Mouse (Mus musculus) Muller cell, postnatal 12 days (primary cell): Measurements from ENCODE around the gene Uck2.

ENCODE experiments used
- DNase-seq: peaks from one replicate; pipeline ENCODE4 v3.0.0-alpha.2; 2015; ENCODE audit errors: inconsistent ontology term

The Uck2 gene

DNA sequence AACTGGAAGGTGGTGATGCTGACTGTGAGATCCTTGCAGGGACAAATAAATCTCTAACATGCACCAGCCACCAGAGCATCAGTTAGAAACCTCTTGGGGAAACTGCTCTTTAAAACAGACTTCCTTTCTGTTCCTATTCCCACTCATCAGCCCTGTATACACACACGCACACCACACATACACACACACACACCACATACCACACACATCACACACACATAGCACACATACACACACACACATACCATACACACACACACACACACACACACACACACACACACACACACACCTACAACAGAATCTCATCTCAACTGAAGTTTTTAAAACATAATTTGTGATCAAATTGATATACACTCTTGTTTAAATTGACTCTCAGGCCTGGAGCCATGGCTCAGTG is 72.4 kb downstream of the Uck2 start:
- DNase-seq: no peak

- peak; percentile 44 for DNase-seq
Measured at GRCm38 (mm10) chr1:167211979-167212614, 73.0 kb downstream of the Uck2 start.

DNA sequence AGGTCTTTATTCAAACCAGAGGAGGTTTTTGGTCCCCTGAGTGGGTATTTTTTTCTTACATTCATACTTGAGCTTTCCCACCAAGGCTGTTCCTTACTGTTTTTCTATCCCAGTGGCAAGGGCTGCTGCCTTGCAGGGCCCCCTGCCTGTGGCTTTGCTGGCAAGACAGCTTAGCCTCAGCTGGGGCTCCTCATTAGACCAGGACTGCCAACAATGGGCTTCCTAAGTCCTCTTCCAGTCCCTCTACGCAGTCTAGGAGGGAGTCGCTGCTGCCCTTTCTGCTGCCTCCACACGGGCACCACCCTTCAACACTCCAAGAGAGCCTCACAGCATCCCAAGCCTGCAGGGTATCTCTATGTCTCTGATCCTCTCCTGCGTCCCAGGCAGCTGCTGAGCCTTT is 76.3 kb downstream of the Uck2 start:
- no peak for DNase-seq

- DNase-seq: peak; percentile 42
Measured at GRCm38 (mm10) chr1:167205177-167205750, 79.9 kb downstream of the Uck2 start.

DNA sequence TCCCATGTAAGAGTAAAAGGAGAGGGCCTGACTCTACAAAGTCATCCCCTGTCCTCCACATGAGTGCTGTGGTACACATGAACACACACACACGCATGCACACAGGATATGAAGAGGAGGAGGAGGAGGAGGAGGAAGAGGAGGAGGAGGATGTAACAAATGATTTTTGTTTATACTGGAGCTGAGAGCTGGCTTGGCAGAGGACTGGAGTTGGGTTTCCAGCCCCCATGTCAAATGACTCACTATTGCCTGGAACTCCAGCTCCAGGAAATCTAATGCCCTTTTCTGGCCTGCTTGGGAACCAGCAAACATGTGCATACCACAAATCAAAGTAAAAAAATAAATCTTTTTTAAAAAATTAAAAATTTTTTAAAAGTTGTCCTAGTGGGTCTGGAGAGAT is 80.7 kb downstream of the Uck2 start:
- no peak for DNase-seq

DNA sequence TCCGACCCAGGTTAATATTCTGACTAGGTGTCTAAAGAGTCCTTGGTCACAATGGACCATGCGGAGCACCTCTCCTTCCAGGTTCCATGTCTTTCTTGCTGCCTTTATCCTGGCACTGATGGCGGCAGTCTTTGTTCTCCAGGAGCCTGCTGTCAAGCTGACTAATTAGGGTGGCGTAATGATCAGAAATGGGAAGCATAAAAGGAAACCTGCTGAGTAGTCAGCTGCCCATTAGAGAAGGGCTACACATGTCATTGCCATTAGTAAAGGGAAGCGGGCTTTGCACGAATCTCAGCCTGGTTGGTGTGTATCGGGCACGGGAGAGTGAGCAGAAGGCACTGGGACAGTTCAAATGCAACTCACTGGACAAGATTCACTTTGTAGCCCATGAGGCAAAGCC is 90.4 kb downstream of the Uck2 start:
- DNase-seq: peak; percentile 51

- DNase-seq: no peak
Measured at GRCm38 (mm10) chr1:167187791-167188190, 97.3 kb downstream of the Uck2 start.

DNA sequence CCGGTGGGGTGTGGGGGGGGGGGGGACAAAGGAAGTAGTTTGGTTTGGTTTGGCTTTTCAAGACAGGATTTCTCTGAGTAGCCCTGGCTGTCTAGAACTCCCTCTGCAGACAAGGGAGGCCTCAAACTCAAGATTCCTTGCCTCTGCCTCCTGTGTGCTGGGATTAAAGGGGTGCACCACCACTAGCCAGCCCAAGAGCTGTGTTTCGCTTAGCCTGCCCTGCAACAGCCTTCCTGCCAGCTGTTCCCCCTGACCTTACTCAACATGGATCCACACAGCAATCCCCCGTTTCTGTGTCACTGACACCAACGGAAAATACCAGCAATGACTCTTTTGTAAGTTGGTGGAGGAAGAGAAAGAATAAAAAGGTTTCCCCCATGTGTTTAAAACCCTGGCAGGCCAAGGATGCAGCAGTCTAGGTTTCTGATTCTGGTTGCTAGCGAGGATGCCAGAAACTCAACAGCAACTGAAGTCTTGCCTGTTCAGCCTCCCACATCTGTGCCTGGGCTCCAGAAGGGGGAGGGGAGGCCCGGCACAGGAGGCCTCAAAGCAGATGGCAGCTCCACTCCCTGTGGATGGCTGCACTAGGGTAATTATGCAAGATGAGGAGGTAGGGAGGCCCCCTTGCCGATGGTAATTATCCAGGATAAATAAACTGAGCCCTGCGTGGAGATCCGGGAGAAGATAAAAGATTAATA is 103.1 kb downstream of the Uck2 start:
- no peak for DNase-seq
